Comparison of ENCODE assay signal across 16 mouse cellular contexts in the genomic region with DNA sequence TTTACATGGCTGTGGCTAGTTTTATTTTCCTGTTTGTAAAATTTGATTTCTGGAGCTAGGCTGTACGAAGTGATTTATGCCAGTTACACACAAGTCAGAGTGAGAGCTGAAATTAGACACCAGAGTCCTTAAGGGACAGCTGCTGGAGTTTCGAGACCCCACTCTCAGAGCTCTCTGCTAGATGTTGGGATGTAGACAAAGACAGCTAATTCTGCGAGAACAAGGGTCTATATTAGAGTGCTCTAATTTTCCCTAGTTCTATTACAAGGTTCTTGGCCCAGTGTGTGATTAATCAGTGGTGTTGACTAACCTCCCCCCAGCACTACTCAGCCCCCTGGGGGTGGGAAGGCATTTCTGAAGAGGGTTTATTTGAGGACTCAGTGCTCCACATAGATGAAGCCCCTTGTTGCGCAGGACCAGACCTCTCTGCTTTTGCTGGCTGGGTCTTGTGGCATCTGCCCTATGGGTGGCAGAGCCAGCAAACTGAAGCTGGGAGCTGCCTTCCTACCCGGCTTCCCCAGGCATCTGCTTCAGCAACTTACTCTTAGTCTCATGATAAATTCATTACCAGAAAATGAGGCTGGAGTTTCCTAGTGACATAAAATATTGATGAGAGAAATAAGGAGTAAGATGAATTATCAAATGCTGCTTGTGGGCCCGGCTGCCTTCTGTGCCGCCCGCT.
DNase-seq lines count a peak whose midpoint lies in the region; ATAC-seq and TF ChIP-seq lines count a peak whose summit lies in the region.
"Had no signal": no experiment of that assay in that cellular context is flagged by ENCODE, and none has a peak within 500 bp of the region (broad histone marks: within the 10 kb centered on the region; RNA-seq: fewer than 3 reads in every experiment).

No protein-coding gene starts in this region.

- TF ChIP-seq CTCF in hindbrain, postnatal 0 days (IDR thresholded peaks at IDR 0.05; ENCODE audit: low read depth), result no peak

- H3K4me2 ChIP-seq in hindbrain, postnatal 0 days (ENCODE audit: low read depth, low read length), result no peak overlapping the region
- no peak overlapping the region for H3K4me2 ChIP-seq in hindbrain, embryonic 12.5 days (replicated peaks)
- no peak overlapping the region for H3K4me2 ChIP-seq in forebrain, embryonic 14.5 days (ENCODE audit: low read length)
- H3K4me2 ChIP-seq: heart, embryonic 12.5 days; liver, embryonic 15.5 days; midbrain, embryonic 12.5 days had no signal

- WGBS in hindbrain, postnatal 0 days, result 63% methylated on average over 8 of the region's 8 CpGs
- WGBS in hindbrain, embryonic 12.5 days, result 75% methylated on average over 8 of the region's 8 CpGs
- WGBS in forebrain, embryonic 14.5 days, result 66% methylated on average over 8 of the region's 8 CpGs

- no peaks in the 10 kb centered on the region for H3K9me3 ChIP-seq in hindbrain, postnatal 0 days (ENCODE audit: low read length)
- H3K9me3 ChIP-seq in hindbrain, embryonic 12.5 days (replicated peaks), result no peaks in the 10 kb centered on the region
- H3K9me3 ChIP-seq in forebrain, embryonic 14.5 days (replicated peaks; ENCODE audit: control insufficient read depth, low read length), result no peaks in the 10 kb centered on the region
- H3K9me3 ChIP-seq: heart, embryonic 12.5 days; liver, embryonic 15.5 days; midbrain, embryonic 12.5 days had no signal

- ATAC-seq in hindbrain, postnatal 0 days, result no peak
- no peak for ATAC-seq in hindbrain, embryonic 12.5 days (ENCODE audit: low FRiP score)
- peak; percentile 67 for ATAC-seq in forebrain, embryonic 14.5 days
- no peak for ATAC-seq in granulocyte monocyte progenitor cell, adult 5-6 weeks (replicated peaks; ENCODE audit: poor library complexity, severe bottlenecking)
- ATAC-seq: intestine, postnatal 0 days had no signal

- H3K9ac ChIP-seq in hindbrain, postnatal 0 days (replicated peaks; ENCODE audit: low read length), result no peak overlapping the region
- H3K9ac ChIP-seq in hindbrain, embryonic 12.5 days, result no peak overlapping the region
- no peak overlapping the region for H3K9ac ChIP-seq in forebrain, embryonic 14.5 days (ENCODE audit: low read length)
- H3K9ac ChIP-seq: heart, embryonic 12.5 days; liver, embryonic 15.5 days; midbrain, embryonic 12.5 days had no signal

- no peaks in the 10 kb centered on the region for H3K36me3 ChIP-seq in hindbrain, postnatal 0 days (ENCODE audit: insufficient read depth, low read length)
- no peaks in the 10 kb centered on the region for H3K36me3 ChIP-seq in hindbrain, embryonic 12.5 days
- no peaks in the 10 kb centered on the region for H3K36me3 ChIP-seq in forebrain, embryonic 14.5 days (ENCODE audit: control insufficient read depth, insufficient read depth, low read length)
- H3K36me3 ChIP-seq: heart, embryonic 12.5 days; liver, embryonic 15.5 days; midbrain, embryonic 12.5 days had no signal

- no peak overlapping the region for H3K4me3 ChIP-seq in hindbrain, postnatal 0 days (ENCODE audit: low read length)
- no peak overlapping the region for H3K4me3 ChIP-seq in hindbrain, embryonic 12.5 days
- H3K4me3 ChIP-seq in forebrain, embryonic 14.5 days (ENCODE audit: low read depth, low read length), result no peak overlapping the region
- H3K4me3 ChIP-seq: heart, embryonic 12.5 days; liver, embryonic 15.5 days; midbrain, embryonic 12.5 days had no signal

- H3K4me1 ChIP-seq in hindbrain, postnatal 0 days (ENCODE audit: insufficient read depth, low read length), result no peaks in the 10 kb centered on the region
- no peaks in the 10 kb centered on the region for H3K4me1 ChIP-seq in hindbrain, embryonic 12.5 days
- H3K4me1 ChIP-seq in forebrain, embryonic 14.5 days (ENCODE audit: control insufficient read depth, insufficient read depth, low read length), result peaks cover 4% of the 10 kb centered on the region; the same call in 1 of the 2 replicates
- H3K4me1 ChIP-seq: heart, embryonic 12.5 days; liver, embryonic 15.5 days; midbrain, embryonic 12.5 days had no signal

- peak; percentile 5 for DNase-seq in hindbrain, postnatal 0 days (ENCODE audit: low spot score)
- DNase-seq in brain, adult 2 months (ENCODE audit: low read depth, low spot score), result peak; percentile 27
- peak; percentile 41 for DNase-seq in forebrain, embryonic 14.5 days (ENCODE audit: low spot score)
- peak; percentile 3 for DNase-seq in layer of hippocampus, adult 9-10 months (ENCODE audit: low spot score)
- DNase-seq in yolk sac, embryonic 10.5 days (ENCODE audit: low spot score), result no peak
- no peak for DNase-seq in adrenal gland, adult 8-10 months
- DNase-seq: cerebellum, adult 11-12 months; kidney, postnatal 25 days; lung, postnatal 14 days; thymus, postnatal 14 days had no signal

- no peak overlapping the region for H3K27ac ChIP-seq in hindbrain, postnatal 0 days
- H3K27ac ChIP-seq in hindbrain, embryonic 12.5 days, result no peak overlapping the region
- no peak overlapping the region for H3K27ac ChIP-seq in forebrain, embryonic 14.5 days (ENCODE audit: low read depth, low read length)
- H3K27ac ChIP-seq: liver, embryonic 15.5 days; midbrain, embryonic 12.5 days had no signal

- H3K27me3 ChIP-seq in hindbrain, postnatal 0 days (ENCODE audit: insufficient read depth, low read length), result no peaks in the 10 kb centered on the region
- H3K27me3 ChIP-seq in hindbrain, embryonic 12.5 days, result no peaks in the 10 kb centered on the region
- no peaks in the 10 kb centered on the region for H3K27me3 ChIP-seq in forebrain, embryonic 14.5 days (replicated peaks; ENCODE audit: control insufficient read depth, insufficient read depth, low read length)
- H3K27me3 ChIP-seq: heart, embryonic 12.5 days; liver, embryonic 15.5 days; midbrain, embryonic 12.5 days had no signal

Comparison
In these comparisons a context has a peak if more than half of its experiments do, and no peak if none do; other contexts are left out.
1. DNase-seq: peak in hindbrain, postnatal 0 days (single experiment), brain, adult 2 months (single experiment), forebrain, embryonic 14.5 days (single experiment) and layer of hippocampus, adult 9-10 months (single experiment); none in yolk sac, embryonic 10.5 days (single experiment) and adrenal gland, adult 8-10 months (single experiment).